Mouse (Mus musculus) intestine, embryonic 16.5 days (tissue): ENCODE results near the gene Mgat5b. TPM values are rescaled to one million over a fixed set of nuclear protein-coding genes. Genes with fewer than 3 reads are reported as not detected.
"Not testable (repeated sequence)": the region's sequence is repeated elsewhere in the genome, so short reads cannot be mapped to it uniquely, and the experiment has no call there.

Experiments
- ATAC-seq: fragments of 200-750 bp; cut with Nextera tagmentation; 2 replicates; pipeline ENCODE4 v1.8.0; 2017; ENCODE audit warnings: moderate TSS enrichment, moderate library complexity
- H3K27ac ChIP-seq: fragments of 300-500 bp; sonication (generic); 2 replicates; pipeline ENCODE4 v1.5.1; 2014; ENCODE audit warnings: mild to moderate bottlenecking, low read length
- H3K27me3 ChIP-seq: fragments of 300-500 bp; sonication (generic); replicated peaks from 2 replicates; pipeline ENCODE4 v1.6.1; 2014; ENCODE audit warnings: low read length, control low read depth, mixed read lengths; ENCODE audit not compliant: control insufficient read depth, insufficient read depth
- H3K36me3 ChIP-seq: fragments of 300-500 bp; sonication (generic); 2 replicates; pipeline ENCODE4 v1.6.1; 2014; ENCODE audit warnings: low read length, control low read depth; ENCODE audit not compliant: control insufficient read depth, insufficient read depth
- H3K4me1 ChIP-seq: fragments of 300-500 bp; sonication (generic); 2 replicates; pipeline ENCODE4 v1.6.1; 2014; ENCODE audit warnings: low read length, control low read depth, mixed read lengths; ENCODE audit not compliant: control insufficient read depth, insufficient read depth
- H3K4me2 ChIP-seq: fragments of 300-500 bp; sonication (generic); 2 replicates; pipeline ENCODE4 v1.6.1; 2014; ENCODE audit warnings: low read depth, low read length, control low read depth
- H3K4me3 ChIP-seq: fragments of 300-500 bp; sonication (generic); 2 replicates; pipeline ENCODE4 v1.5.1; 2014; ENCODE audit warnings: mild to moderate bottlenecking, low read length
- H3K9ac ChIP-seq: fragments of 300-500 bp; sonication (generic); 2 replicates; pipeline ENCODE4 v1.6.1; 2014; ENCODE audit warnings: low read depth, low read length
- H3K9me3 ChIP-seq: fragments of 300-500 bp; sonication (generic); 2 replicates; pipeline ENCODE4 v1.6.1; 2016; ENCODE audit warnings: low read length, control low read depth; ENCODE audit not compliant: control insufficient read depth
- WGBS: fragments of 180-500 bp; shearing (Covaris S2); extraction: QIAGEN DNeasy Blood & Tissue Kit; methylation state at CpG from one replicate; pipeline ENCODE4 v1.1.7; 2014; 5-methylcytosine and 5-hydroxymethylcytosine counted together
- polyA plus RNA-seq: library from polyadenylated mRNA; unstranded; fragments of >200 nt; fragmentation: Nextera tagmentation; extraction: Ambion mirVana; gene quantifications from 2 replicates; pipeline ENCODE4 v1.2.1, GENCODE M21; 2015

Gene Mgat5b
- polyA plus RNA-seq, 1 experiment from 2014 or later, result 0.55 TPM

- Histone ChIP-seq H3K27me3 (no peaks in the 10 kb centered on the region; the same call in 1 of the 2 replicates), H3K4me2 (no peak overlapping the region), H3K4me3 (no peak overlapping the region), H3K27ac (no peak overlapping the region), H3K9me3 (no peaks in the 10 kb centered on the region), H3K4me1 (no peaks in the 10 kb centered on the region), H3K9ac (no peak overlapping the region), H3K36me3 (no peaks in the 10 kb centered on the region)
- 81% methylated on average over 6 of the region's 6 CpGs for WGBS
- no peak for ATAC-seq
These were observed 34.6 kb upstream of the Mgat5b start for GRCm38 (mm10) chr11:116884061-116884460.

GRCm38 (mm10) chr11:116885275-116886151 lies 33.1 kb upstream of the Mgat5b start:
- 4% methylated on average over 27 of the region's 28 CpGs for WGBS
- H3K9me3 ChIP-seq, result no peaks in the 10 kb centered on the region
- H3K27me3 ChIP-seq, result no peaks in the 10 kb centered on the region; the same call in 1 of the 2 replicates
- peak; percentile 59 for ATAC-seq
- no peaks in the 10 kb centered on the region for H3K36me3 ChIP-seq
- no peaks in the 10 kb centered on the region for H3K4me1 ChIP-seq
- H3K9ac ChIP-seq, result peak overlapping the region; percentile 2; the same call in 1 of the 2 replicates
- H3K4me3 ChIP-seq, result peak overlapping the region; percentile 26
- no peak overlapping the region for H3K27ac ChIP-seq
- H3K4me2 ChIP-seq, result peak overlapping the region; percentile 47

GRCm38 (mm10) chr11:116887136-116887535 lies 31.5 kb upstream of the Mgat5b start:
- WGBS, result 63% methylated on average over 5 of the region's 5 CpGs
- Histone ChIP-seq H3K4me2 (no peak overlapping the region), H3K27me3 (no peaks in the 10 kb centered on the region; the same call in 1 of the 2 replicates), H3K4me1 (no peaks in the 10 kb centered on the region), H3K4me3 (no peak overlapping the region), H3K9me3 (no peaks in the 10 kb centered on the region), H3K9ac (no peak overlapping the region), H3K36me3 (no peaks in the 10 kb centered on the region), H3K27ac (no peak overlapping the region)
- ATAC-seq, result no peak

DNA sequence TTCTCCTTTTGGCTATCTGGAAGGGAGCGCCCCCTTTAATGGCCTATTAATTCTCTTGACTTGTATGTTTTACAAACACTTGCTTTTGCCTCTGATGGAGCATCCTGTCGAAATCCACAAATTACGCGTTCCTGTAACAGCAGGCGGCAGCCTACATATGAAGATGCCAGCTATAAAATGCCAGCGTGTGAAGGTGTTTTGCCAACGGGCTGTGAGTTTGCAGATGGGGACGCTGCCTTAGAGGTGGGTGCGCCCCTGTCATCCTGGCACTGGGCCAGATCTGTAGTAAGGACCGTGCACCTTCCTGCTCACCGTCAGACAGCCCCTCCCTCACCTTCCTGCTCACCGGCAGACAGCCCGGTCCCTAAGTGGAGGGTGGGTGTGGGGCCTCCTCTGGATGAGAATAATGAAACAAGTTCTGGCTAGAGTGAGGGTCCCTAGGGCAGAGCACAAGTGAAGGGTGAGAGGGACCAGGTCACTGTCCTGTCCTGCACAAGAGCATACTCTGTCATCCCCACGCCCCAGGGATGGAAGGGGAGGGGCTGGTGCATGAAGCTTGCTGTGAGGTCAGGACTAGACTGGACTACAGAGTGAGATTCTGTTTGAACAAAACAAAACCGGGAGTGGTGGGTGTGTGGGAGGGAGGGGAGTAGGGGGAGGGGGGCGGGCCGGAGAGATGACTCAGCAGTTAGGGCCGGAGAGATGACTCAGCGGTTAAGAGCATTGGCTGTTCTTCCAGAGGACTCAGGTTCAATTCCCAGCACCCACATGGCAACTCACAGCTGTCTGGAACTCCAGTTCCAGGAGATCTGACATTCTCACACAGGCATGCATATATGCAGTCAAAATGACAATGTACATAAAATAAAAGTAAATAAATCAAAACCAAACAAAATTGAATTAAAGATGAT lies 24.9 kb upstream of the Mgat5b start:
- no peak for ATAC-seq
- no peaks in the 10 kb centered on the region for H3K4me1 ChIP-seq
- no peaks in the 10 kb centered on the region for H3K27me3 ChIP-seq
- H3K4me2 ChIP-seq, result no peak overlapping the region
- H3K9me3 ChIP-seq, result no peaks in the 10 kb centered on the region
- H3K9ac ChIP-seq, result no peak overlapping the region
- no peaks in the 10 kb centered on the region for H3K36me3 ChIP-seq
- no peak overlapping the region for H3K4me3 ChIP-seq
- H3K27ac ChIP-seq, result no peak overlapping the region
- WGBS, result 47% methylated on average over 19 of the region's 19 CpGs

DNA sequence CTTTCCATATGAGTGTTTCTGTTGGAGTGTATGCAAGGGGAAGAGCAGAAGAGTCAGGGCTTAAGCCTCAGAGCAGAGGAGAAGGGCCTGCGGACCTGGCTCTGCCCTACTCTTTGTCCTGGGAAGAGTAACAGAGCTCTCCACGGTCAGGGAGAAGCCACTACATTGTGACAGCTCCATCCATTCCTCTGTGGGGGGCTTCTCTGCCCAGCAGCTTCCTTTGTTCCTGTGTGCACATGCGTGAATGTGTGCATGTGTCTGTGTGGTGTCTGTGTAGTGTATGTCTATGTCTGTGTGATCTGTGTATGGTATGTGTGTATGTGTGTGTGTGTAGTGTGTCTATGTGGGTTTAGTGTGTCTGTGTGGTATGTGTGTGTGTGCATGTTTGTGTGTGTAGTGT lies 23.3 kb upstream of the Mgat5b start:
- ATAC-seq, result no peak
- Histone ChIP-seq H3K4me2 (no peak overlapping the region), H3K4me3 (no peak overlapping the region), H3K36me3 (no peaks in the 10 kb centered on the region), H3K4me1 (no peaks in the 10 kb centered on the region), H3K27me3 (no peaks in the 10 kb centered on the region), H3K9me3 (no peaks in the 10 kb centered on the region), H3K27ac (no peak overlapping the region), H3K9ac (no peak overlapping the region)
- WGBS, result 71% methylated on average over 3 of the region's 3 CpGs

DNA sequence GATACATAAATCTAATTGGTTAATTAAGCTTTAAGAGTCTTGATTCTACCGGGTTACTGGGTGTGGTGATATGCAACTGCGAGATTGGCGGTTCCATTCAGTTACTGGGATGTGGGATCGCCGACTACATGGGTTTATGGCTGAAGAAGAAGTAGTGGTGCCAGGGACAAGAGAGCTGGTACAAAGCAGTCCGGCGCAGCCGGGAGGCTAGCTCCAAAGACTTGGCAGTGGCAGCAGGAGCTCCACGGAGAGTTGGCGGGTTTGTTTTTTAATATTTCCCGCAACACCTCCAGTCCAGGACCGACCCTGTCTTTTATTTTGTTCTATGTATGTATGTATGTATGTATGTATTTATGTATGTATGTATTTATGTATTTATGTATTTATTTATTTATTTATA lies 19.4 kb upstream of the Mgat5b start:
- ATAC-seq, result no peak
- 90% methylated on average over 12 of the region's 12 CpGs for WGBS
- no peaks in the 10 kb centered on the region for H3K36me3 ChIP-seq

DNA sequence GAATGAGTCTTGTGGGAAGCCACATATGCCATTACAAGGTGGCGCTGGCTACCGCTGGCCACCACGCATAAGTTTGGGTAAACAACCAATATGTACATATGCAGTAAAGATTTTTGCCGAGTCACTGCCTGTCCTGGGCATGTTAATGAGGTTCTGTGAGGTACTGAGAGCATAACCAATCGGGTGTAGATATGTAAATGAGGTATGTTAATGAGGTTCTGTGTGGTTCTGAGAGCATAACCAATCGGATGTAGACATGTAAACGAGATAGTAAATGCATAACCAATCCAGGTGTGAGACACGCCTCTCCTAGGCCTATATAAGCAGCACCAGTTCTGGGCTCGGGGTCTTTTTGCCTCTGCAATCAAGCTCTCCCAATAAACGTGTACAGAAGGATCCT lies 16.1 kb upstream of the Mgat5b start:
- not testable (repeated sequence) for H3K27ac ChIP-seq, H3K4me1 ChIP-seq, H3K36me3 ChIP-seq, H3K4me2 ChIP-seq, H3K9ac ChIP-seq, H3K9me3 ChIP-seq, H3K4me3 ChIP-seq, ATAC-seq
- peaks cover 11% of the 10 kb centered on the region for H3K27me3 ChIP-seq
- 89% methylated on average over 10 of the region's 10 CpGs for WGBS

More for the DNA sequence above, 19.4 kb upstream of the Mgat5b start:
- H3K4me3 ChIP-seq, result no peak overlapping the region
- no peak overlapping the region for H3K4me2 ChIP-seq
- no peaks in the 10 kb centered on the region for H3K9me3 ChIP-seq
- H3K27ac ChIP-seq, result no peak overlapping the region
- H3K27me3 ChIP-seq, result no peaks in the 10 kb centered on the region
- no peaks in the 10 kb centered on the region for H3K4me1 ChIP-seq
- H3K9ac ChIP-seq, result no peak overlapping the region

DNA sequence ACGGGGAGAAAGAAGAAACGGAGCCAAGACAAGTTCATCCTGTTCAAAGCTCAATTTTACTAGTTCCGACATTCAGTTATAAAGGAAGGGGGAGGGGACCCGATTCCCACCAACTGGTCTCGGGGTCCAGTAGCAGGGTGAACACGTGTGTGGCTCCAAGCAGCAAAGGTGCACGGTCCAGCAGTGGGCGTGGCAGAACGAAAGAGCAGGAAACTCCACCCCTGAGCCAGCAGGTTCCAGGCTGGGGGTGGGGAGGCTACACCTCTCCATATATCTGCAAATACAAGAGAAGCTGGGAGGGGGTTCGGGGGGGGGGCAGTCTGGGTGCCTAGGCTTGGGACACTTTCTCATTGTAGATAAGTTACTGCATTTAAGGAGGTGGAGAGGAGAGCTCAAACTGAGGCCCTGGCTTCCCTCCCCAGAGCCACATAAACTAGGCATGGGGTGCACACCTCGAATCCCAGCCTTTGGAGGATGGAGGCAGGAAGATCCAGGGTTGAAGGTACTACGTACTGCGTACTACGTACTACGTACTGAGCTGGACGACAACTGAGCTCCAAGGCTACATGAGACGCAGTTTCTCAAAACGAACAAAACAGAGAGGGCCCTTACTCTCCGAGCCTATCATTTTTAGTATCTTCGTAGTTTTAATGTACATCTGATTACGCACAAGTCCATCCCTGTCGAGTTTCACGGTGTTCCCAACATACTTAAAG lies 12.8 kb upstream of the Mgat5b start:
- H3K4me1 ChIP-seq, result peaks cover 6% of the 10 kb centered on the region
- no peak for ATAC-seq
- H3K4me2 ChIP-seq, result peak overlapping the region; percentile 66
- WGBS, result 4% methylated on average over 23 of the region's 23 CpGs
- H3K36me3 ChIP-seq, result no peaks in the 10 kb centered on the region
- H3K9ac ChIP-seq, result peak overlapping the region; percentile 37; the same call in 1 of the 2 replicates
- H3K9me3 ChIP-seq, result no peaks in the 10 kb centered on the region
- H3K4me3 ChIP-seq, result peak overlapping the region; percentile 32
- H3K27ac ChIP-seq, result no peak overlapping the region
- peaks cover 11% of the 10 kb centered on the region for H3K27me3 ChIP-seq

DNA sequence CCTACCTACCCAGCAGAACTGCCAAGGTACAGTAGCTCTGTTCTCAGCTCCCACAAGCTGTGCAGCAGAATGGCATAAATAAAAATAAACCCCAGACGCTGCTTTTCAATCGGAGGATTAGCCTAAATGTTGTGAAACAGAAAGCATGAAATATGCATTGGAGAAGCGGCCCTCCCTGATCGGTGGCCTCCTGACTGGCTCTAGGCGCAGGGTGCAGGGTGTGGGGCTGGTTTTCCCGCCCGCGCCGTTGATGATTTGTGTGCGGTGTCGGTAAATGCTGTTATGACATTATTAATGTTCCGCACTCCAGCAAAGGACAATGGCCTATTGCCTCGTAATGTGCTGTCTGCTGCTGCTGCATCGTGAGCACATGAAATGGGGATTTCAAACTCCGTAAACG lies 5.1 kb upstream of the Mgat5b start:
- ATAC-seq, result no peak
- Histone ChIP-seq H3K27ac (no peak overlapping the region), H3K27me3 (peaks cover 22% of the 10 kb centered on the region), H3K4me3 (no peak overlapping the region), H3K9ac (no peak overlapping the region), H3K4me2 (no peak overlapping the region), H3K9me3 (no peaks in the 10 kb centered on the region), H3K4me1 (0 out of 2 replicates have a peak, but pooled peaks cover 3% of the 10 kb centered on the region), H3K36me3 (no peaks in the 10 kb centered on the region)
- WGBS, result 50% methylated on average over 16 of the region's 16 CpGs
